Mouse (Mus musculus): ENCODE measurements at regions not wholly inside any gene's neighbourhood (a gene's known extent, or its start where the extent isn't known, plus 50 kb on each side); places are given as distances from the start of the nearest gene placed in this dataset.

DNA sequence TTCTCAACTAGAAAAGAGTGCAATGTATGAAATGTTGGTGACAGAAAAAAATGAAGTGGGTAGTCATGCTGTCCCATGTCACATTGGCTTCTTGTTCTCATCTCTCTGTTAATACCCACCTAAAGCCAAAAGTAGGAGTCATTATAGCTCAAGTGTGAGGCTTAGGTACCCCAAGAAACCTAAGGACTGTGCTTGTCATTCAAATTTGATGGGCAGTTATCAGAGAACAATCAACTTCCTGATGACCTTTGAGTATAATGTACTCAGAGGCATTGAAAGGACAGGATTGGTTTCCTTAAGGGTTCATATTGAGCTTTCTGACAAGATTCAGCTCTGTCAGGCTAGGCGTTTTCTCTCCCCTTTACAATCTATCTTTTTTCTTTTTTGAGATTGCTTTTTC is 231.8 kb upstream of the Atp2b1 start:
- 97% methylated on average over 1 of the region's 1 CpGs for WGBS
- H3K4me2 ChIP-seq = no peak overlapping the region
- H3K27me3 ChIP-seq (replicated peaks) = no peaks in the 10 kb centered on the region
- H3K4me3 ChIP-seq (replicated peaks) = no peak overlapping the region
- no peak overlapping the region for H3K9ac ChIP-seq (replicated peaks)
- peaks cover 6% of the 10 kb centered on the region; the same call in 1 of the 2 replicates for H3K4me1 ChIP-seq
- no peaks in the 10 kb centered on the region for H3K9me3 ChIP-seq (replicated peaks)
- H3K27ac ChIP-seq (replicated peaks) = no peak overlapping the region
- H3K36me3 ChIP-seq = no peaks in the 10 kb centered on the region
- ATAC-seq (ENCODE audit: low FRiP score) = no peak

DNA sequence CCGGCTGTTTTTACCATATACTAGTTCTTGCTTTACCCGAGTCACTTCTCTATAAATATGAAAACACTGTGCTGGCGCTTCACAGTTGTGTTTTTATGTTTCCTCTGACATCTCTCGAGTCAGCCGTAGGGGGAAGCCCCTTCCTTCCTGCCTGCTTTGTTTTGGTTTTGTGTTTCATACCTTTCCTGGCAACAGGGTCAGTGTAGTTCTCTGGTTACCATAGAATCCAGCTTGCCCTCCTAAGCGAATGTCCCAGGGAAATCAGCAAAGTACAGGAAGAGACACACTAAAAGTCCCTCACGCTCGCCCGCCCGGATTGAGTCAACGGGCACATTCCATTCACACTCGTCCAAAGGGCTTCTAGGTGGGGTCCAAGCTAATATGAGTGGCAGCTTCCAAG is 230.0 kb upstream of the Atp2b1 start:
- Histone ChIP-seq H3K9me3 (replicated peaks) (no peaks in the 10 kb centered on the region), H3K27me3 (replicated peaks) (no peaks in the 10 kb centered on the region), H3K27ac (replicated peaks) (no peak overlapping the region; the same call in 1 of the 2 replicates), H3K4me1 (peaks cover 6% of the 10 kb centered on the region; the same call in 1 of the 2 replicates), H3K36me3 (no peaks in the 10 kb centered on the region), H3K4me3 (replicated peaks) (no peak overlapping the region), H3K9ac (replicated peaks) (no peak overlapping the region), H3K4me2 (peak overlapping the region; percentile 26; the same call in 1 of the 2 replicates)
- 51% methylated on average over 12 of the region's 12 CpGs for WGBS
- no peak for ATAC-seq (ENCODE audit: low FRiP score)

DNA sequence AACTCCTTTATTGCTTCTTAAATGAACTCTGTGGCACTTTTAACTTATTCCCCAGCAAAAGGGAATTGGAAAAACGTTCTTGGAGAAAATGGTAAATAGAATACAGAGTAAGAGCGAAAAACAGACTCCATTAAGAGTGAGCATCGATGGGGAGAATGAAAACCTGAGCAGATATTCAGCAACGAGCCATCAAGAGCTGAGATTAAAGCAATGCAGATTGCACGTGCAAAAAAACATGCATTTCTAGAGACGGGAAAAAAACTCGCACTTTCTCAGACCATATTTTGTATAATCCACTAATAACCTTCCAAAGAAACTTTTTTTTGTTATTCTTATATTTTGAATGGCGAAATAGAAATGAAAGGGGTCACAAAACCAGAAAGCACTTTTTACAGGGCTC is 229.5 kb upstream of the Atp2b1 start:
- 75% methylated on average over 8 of the region's 8 CpGs for WGBS
- Histone ChIP-seq H3K4me3 (replicated peaks) (no peak overlapping the region), H3K36me3 (no peaks in the 10 kb centered on the region), H3K4me2 (peak overlapping the region; percentile 26; the same call in 1 of the 2 replicates), H3K27ac (replicated peaks) (no peak overlapping the region), H3K4me1 (peaks cover 6% of the 10 kb centered on the region; the same call in 1 of the 2 replicates), H3K9me3 (replicated peaks) (no peaks in the 10 kb centered on the region), H3K9ac (replicated peaks) (no peak overlapping the region), H3K27me3 (replicated peaks) (no peaks in the 10 kb centered on the region)
- no peak for ATAC-seq (ENCODE audit: low FRiP score)

DNA sequence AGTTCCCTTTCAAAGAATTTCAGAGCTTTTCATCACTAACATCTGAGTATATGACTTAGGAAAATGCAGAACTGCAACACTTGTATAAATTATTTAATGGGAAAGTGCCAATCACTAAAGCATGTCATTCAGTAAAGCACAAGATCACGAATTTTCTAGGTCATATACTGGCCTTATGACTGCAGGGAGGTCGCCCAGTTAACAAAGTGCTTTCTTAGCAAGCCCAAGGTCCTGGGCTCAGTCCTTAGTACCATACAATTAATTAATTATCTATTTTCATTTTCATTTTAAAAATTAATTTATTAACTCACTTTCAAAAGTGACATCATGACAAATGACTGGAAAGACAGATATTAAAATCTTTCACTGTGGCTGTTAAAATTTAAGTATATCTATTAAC is 228.5 kb upstream of the Atp2b1 start:
- no peak for ATAC-seq (ENCODE audit: low FRiP score)
- Histone ChIP-seq H3K27me3 (replicated peaks) (no peaks in the 10 kb centered on the region), H3K4me1 (peaks cover 6% of the 10 kb centered on the region; the same call in 1 of the 2 replicates), H3K4me2 (no peak overlapping the region), H3K27ac (replicated peaks) (no peak overlapping the region), H3K36me3 (no peaks in the 10 kb centered on the region), H3K9me3 (replicated peaks) (no peaks in the 10 kb centered on the region), H3K4me3 (replicated peaks) (no peak overlapping the region), H3K9ac (replicated peaks) (no peak overlapping the region)
- 85% methylated on average over 2 of the region's 2 CpGs for WGBS

DNA sequence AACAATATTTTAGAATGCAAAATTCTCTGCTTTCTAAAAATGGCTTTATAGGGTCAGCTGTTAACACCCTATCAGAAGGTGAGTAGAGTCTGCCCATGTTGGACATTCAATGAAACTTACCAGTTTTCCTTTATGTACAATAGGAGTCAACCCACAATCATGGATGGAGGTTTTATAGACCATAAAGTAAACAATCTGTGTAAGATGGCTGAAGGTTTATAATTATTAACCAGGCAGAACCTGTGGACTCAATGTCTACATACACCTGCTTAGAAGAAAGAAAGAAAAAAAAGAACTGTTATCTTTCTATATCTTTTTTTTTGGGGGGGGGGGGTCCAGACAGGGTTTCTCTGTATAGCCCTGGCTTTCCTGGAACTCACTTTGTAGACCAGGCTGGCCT is 227.8 kb upstream of the Atp2b1 start:
- no peaks in the 10 kb centered on the region for H3K9me3 ChIP-seq (replicated peaks)
- H3K27ac ChIP-seq (replicated peaks) = no peak overlapping the region
- no peak overlapping the region for H3K4me3 ChIP-seq (replicated peaks)
- ATAC-seq (ENCODE audit: low FRiP score) = no peak
- H3K4me1 ChIP-seq = peaks cover 6% of the 10 kb centered on the region; the same call in 1 of the 2 replicates
- H3K9ac ChIP-seq (replicated peaks) = no peak overlapping the region
- H3K27me3 ChIP-seq (replicated peaks) = no peaks in the 10 kb centered on the region
- H3K4me2 ChIP-seq = no peak overlapping the region
- no peaks in the 10 kb centered on the region for H3K36me3 ChIP-seq

DNA sequence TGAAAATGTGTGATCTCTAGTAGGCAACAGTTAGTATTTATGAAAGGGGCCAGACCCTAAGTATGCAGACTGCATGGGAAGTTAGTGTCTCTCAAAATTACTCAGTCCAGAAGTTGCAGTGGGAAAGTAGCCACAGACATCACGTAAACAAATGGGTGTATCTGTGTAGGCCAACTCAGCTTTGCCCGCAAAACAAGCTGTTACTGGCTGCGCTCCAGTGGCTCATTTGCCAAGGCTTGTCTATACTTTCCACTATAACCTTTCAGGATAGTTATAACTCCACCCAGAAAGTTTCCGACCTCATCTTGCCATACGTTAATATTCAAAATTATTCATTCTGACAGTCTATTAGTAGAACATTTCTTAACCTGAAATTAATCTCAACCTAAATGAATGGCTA is 222.4 kb upstream of the Atp2b1 start:
- H3K27me3 ChIP-seq (replicated peaks) = no peaks in the 10 kb centered on the region
- 92% methylated on average over 5 of the region's 5 CpGs for WGBS
- H3K4me1 ChIP-seq = no peaks in the 10 kb centered on the region
- no peaks in the 10 kb centered on the region for H3K36me3 ChIP-seq
- no peaks in the 10 kb centered on the region for H3K9me3 ChIP-seq (replicated peaks)
- no peak overlapping the region for H3K27ac ChIP-seq (replicated peaks)
- H3K9ac ChIP-seq (replicated peaks) = no peak overlapping the region
- no peak for ATAC-seq (ENCODE audit: low FRiP score)
- no peak overlapping the region for H3K4me3 ChIP-seq (replicated peaks)
- no peak overlapping the region for H3K4me2 ChIP-seq

DNA sequence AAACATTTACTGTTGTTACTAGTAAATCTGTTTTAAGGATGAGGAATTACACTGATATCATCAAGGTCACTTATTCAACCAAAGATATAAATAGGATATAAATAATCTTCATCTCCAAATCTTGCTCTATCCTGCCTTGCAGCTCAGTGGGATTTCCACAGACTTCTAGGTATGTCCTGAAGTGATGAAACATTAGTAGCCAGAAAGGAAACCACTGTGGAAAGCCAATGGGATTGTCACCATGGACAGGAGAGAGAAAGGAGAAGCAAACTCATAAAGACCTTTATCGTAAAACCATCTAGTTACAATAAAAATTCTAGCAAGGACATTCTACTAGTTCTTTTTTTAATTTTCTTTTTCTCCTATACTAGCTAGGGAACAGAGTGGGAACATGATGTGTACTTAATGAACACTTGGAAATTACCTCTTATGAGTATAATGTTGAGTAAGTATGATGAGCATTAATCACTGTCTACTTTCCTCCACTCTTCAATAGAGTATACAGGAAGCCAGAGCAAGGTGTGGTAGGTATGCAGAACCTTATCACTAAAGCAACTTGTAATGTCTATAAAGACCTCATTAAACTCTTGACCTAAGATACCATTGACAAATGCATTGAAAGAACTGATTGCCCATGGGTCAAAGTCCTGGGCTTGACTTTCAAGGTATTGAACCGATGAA is 219.4 kb upstream of the Atp2b1 start:
- no peaks in the 10 kb centered on the region for H3K9me3 ChIP-seq (replicated peaks)
- H3K27ac ChIP-seq (replicated peaks) = no peak overlapping the region
- no peaks in the 10 kb centered on the region for H3K4me1 ChIP-seq
- no peak overlapping the region for H3K4me2 ChIP-seq
- H3K4me3 ChIP-seq (replicated peaks) = no peak overlapping the region
- H3K36me3 ChIP-seq = no peaks in the 10 kb centered on the region
- H3K9ac ChIP-seq (replicated peaks) = no peak overlapping the region
- no peaks in the 10 kb centered on the region for H3K27me3 ChIP-seq (replicated peaks)
- WGBS = 96% methylated on average over 2 of the region's 2 CpGs
- ATAC-seq (ENCODE audit: low FRiP score) = no peak

DNA sequence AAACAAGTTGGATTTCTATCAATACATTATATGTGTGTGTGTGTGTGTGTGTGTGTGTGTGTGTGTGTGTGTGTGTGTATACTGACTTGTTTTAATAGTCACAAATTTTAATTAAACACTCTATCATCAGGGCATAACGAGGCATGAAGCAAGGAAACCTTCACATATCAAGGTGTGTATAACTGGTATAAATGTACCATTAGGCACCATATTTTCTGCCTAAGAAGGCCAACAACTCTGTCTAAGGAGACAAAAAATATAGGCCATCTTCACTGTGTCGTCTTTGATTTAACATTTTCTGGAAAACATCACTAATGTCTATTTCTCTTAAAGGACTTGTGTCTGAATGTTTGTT is 218.9 kb upstream of the Atp2b1 start:
- Histone ChIP-seq H3K27ac (replicated peaks) (no peak overlapping the region), H3K27me3 (replicated peaks) (no peaks in the 10 kb centered on the region), H3K4me1 (no peaks in the 10 kb centered on the region), H3K9me3 (replicated peaks) (no peaks in the 10 kb centered on the region), H3K4me3 (replicated peaks) (no peak overlapping the region), H3K9ac (replicated peaks) (no peak overlapping the region), H3K4me2 (no peak overlapping the region), H3K36me3 (no peaks in the 10 kb centered on the region)
- 89% methylated on average over 2 of the region's 2 CpGs for WGBS
- ATAC-seq (ENCODE audit: low FRiP score) = no peak

DNA sequence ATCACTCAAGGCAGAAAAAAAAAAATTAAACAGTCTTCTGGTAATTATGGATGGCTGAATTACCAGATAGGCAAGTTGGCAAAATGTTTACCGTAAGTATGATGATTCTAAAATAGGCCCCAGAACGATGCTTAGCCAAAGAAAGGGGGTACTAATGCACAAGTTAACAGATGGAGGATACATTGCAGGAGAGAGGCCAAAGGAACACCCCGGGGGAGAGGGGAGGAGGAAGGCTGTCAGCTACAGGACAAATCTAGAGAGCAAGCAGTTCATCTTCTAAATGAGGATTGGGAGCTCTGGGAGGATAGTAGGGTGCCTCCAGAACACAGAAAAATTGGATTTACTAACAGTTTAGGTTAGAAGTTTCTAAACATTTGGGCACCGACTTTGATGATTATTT is 216.3 kb upstream of the Atp2b1 start:
- Histone ChIP-seq H3K9ac (replicated peaks) (no peak overlapping the region), H3K36me3 (no peaks in the 10 kb centered on the region), H3K4me3 (replicated peaks) (no peak overlapping the region), H3K27ac (replicated peaks) (no peak overlapping the region), H3K9me3 (replicated peaks) (no peaks in the 10 kb centered on the region), H3K27me3 (replicated peaks) (no peaks in the 10 kb centered on the region), H3K4me1 (no peaks in the 10 kb centered on the region), H3K4me2 (no peak overlapping the region)
- 68% methylated on average over 4 of the region's 4 CpGs for WGBS
- no peak for ATAC-seq (ENCODE audit: low FRiP score)

DNA sequence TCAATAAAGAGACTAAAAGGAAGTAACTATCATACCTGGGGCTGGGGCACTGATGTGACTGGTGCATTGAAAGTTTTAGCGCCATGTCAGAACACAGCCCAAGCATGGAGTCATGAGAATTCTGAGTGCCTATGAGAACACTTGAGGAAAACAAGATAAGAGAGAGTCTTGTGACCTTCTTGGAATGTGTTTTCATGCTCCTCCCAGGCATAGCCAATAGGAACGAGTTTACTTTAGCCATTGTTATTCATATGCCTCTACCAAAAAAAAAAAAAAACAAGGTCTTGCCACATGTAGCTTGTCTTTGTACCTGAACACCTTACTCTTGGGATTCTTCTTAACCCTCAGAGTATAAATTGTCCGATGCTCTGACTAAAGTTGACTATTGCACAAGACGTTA is 214.6 kb upstream of the Atp2b1 start:
- no peaks in the 10 kb centered on the region for H3K9me3 ChIP-seq (replicated peaks)
- H3K4me1 ChIP-seq = no peaks in the 10 kb centered on the region
- no peak overlapping the region for H3K9ac ChIP-seq (replicated peaks)
- whole genome bisulfite sequencing = 91% methylated on average over 4 of the region's 4 CpGs
- H3K4me3 ChIP-seq (replicated peaks) = no peak overlapping the region
- H3K36me3 ChIP-seq = no peaks in the 10 kb centered on the region
- H3K27me3 ChIP-seq (replicated peaks) = no peaks in the 10 kb centered on the region
- ATAC-seq (ENCODE audit: low FRiP score) = no peak
- no peak overlapping the region for H3K4me2 ChIP-seq
- no peak overlapping the region for H3K27ac ChIP-seq (replicated peaks)

DNA sequence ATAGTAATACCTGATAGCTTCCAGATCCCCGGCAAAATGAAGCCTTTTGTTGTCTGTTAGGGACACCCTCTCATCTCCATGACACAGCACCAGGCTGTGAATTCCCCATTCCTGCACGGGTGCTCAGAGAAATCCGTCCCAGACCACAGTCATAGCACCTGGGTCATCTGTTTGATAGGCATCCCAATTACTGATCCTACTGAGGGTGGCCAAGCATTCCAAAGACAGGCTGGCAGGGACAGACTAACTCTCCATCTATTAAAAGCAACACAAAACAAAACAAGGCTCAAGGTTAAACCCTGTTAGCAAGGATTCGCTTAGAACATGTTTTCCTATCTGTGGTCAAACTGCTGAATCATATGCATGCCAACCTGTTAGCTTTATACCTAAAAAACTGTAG is 213.8 kb upstream of the Atp2b1 start:
- no peak overlapping the region for H3K27ac ChIP-seq (replicated peaks)
- H3K4me1 ChIP-seq = no peaks in the 10 kb centered on the region
- 70% methylated on average over 4 of the region's 4 CpGs for WGBS

DNA sequence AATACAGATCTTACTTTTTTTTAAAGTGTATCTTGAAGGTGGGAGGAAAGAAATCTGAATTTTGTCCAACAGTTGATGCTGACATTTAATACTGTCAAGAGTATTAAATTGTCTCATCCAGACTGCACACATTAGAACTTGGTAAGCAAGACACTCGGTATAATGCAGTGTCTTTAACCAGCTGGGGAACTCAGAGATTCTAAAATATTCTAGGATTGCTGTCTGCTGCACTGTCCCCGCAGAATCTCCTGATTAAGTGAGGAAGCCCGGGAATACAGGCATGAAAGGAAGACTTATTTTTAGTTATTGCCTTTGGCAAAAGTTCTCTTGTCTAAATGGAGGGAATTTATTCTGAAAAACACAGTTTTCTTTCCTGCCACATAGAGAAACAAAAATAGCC is 212.9 kb upstream of the Atp2b1 start:
- Histone ChIP-seq H3K9me3 (replicated peaks) (no peaks in the 10 kb centered on the region), H3K27ac (replicated peaks) (no peak overlapping the region), H3K4me3 (replicated peaks) (no peak overlapping the region), H3K4me1 (no peaks in the 10 kb centered on the region), H3K27me3 (replicated peaks) (no peaks in the 10 kb centered on the region), H3K4me2 (no peak overlapping the region), H3K36me3 (no peaks in the 10 kb centered on the region), H3K9ac (replicated peaks) (no peak overlapping the region)
- 63% methylated on average over 3 of the region's 3 CpGs for WGBS
- ATAC-seq (ENCODE audit: low FRiP score) = no peak

More for the DNA sequence above, 213.8 kb upstream of the Atp2b1 start:
- Histone ChIP-seq H3K27me3 (replicated peaks) (no peaks in the 10 kb centered on the region), H3K4me2 (no peak overlapping the region), H3K9ac (replicated peaks) (no peak overlapping the region), H3K4me3 (replicated peaks) (no peak overlapping the region), H3K9me3 (replicated peaks) (no peaks in the 10 kb centered on the region), H3K36me3 (no peaks in the 10 kb centered on the region)
- no peak for ATAC-seq (ENCODE audit: low FRiP score)

All from neural tube, embryonic 15.5 days (tissue).